Mouse (Mus musculus) midbrain, embryonic 11.5 days (tissue): ENCODE measurements around the gene Zhx3. TPM values are rescaled to one million over a fixed set of nuclear protein-coding genes. Genes with fewer than 3 reads are reported as not detected.

Source experiments
- ATAC-seq: fragments of 200-750 bp; cut with Nextera tagmentation; 2 replicates; pipeline ENCODE4 v1.8.0; 2017; ENCODE audit warnings: moderate TSS enrichment, moderate library complexity; ENCODE audit not compliant: low FRiP score
- DNase-seq: peaks from one replicate; pipeline ENCODE4 v3.0.0; 2015; ENCODE audit warnings: low spot score; ENCODE audit errors: missing footprints
- H3K27ac ChIP-seq: fragments of 300-500 bp; sonication (generic); 2 replicates; pipeline ENCODE4 v1.5.1; 2014; ENCODE audit warnings: low read depth, low read length
- H3K27me3 ChIP-seq: fragments of 300-500 bp; sonication (generic); 2 replicates; pipeline ENCODE4 v1.6.1; 2014; ENCODE audit warnings: mild to moderate bottlenecking, low read length, moderate library complexity, mixed read lengths; ENCODE audit not compliant: control insufficient read depth, insufficient read depth
- H3K36me3 ChIP-seq: fragments of 300-500 bp; sonication (generic); 2 replicates; pipeline ENCODE4 v1.6.1; 2014; ENCODE audit warnings: mild to moderate bottlenecking, low read length, moderate library complexity, mixed read lengths; ENCODE audit not compliant: control insufficient read depth, insufficient read depth
- H3K4me1 ChIP-seq: fragments of 300-500 bp; sonication (generic); 2 replicates; pipeline ENCODE4 v1.6.1; 2014; ENCODE audit warnings: low read length; ENCODE audit not compliant: control insufficient read depth, insufficient read depth
- H3K4me2 ChIP-seq: fragments of 300-500 bp; sonication (generic); 2 replicates; pipeline ENCODE4 v1.6.1; 2014; ENCODE audit warnings: mild to moderate bottlenecking, moderate library complexity
- H3K4me3 ChIP-seq: fragments of 300-500 bp; sonication (generic); 2 replicates; pipeline ENCODE4 v1.5.1; 2014; ENCODE audit warnings: low read depth, low read length
- H3K9ac ChIP-seq: fragments of 300-500 bp; sonication (generic); 2 replicates; pipeline ENCODE4 v1.6.1; 2014; ENCODE audit warnings: low read length
- H3K9me3 ChIP-seq: fragments of 300-500 bp; sonication (generic); 2 replicates; pipeline ENCODE4 v1.6.1; 2016; ENCODE audit warnings: low read length; ENCODE audit not compliant: control insufficient read depth
- WGBS: fragments of 180-500 bp; shearing (Covaris S2); extraction: QIAGEN DNeasy Blood & Tissue Kit; methylation state at CpG from one replicate; pipeline ENCODE4 v1.1.7; 2014; 5-methylcytosine and 5-hydroxymethylcytosine counted together
- polyA plus RNA-seq: library from polyadenylated mRNA; unstranded; fragments of >200 nt; fragmentation: Nextera tagmentation; extraction: Ambion mirVana; gene quantifications from 2 replicates; pipeline ENCODE4 v1.2.1, GENCODE M21; 2014

Zhx3 gene
- polyA plus RNA-seq, 1 experiment from 2014 or later = 7.8 TPM

DNA sequence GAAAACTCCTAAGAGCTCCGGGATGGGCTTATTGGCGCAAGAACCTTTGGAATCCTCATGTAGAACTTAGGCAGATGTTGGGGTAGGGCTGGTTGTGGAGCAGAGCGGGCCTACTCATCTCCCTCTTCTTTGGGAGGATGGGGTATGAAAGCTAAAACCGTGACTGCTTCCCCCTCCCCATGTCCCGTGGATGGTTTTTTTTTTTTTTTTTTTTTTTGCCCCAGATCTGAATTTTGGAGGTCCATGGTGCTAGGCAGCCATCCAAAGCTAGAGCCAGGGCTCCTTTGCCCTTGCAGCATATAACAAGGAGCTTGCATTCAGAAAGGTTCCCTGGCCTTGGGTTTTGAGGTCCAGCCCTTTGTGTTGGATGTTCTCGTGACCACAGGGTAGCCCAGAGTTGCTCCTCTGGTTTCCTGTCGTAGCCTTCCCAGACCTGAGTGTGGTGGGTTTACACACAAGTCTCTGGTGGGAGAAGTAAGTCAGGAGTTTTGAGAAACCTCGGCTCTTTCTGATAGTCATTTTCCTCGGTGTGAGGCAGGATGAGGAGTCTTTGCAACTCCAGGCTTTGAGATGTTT is 140.3 kb downstream of the Zhx3 start:
- H3K27me3 ChIP-seq = peaks cover 2% of the 10 kb centered on the region; the same call in 1 of the 2 replicates
- peak overlapping the region; percentile 99 for H3K9ac ChIP-seq
- H3K27ac ChIP-seq = no peak overlapping the region
- no peaks in the 10 kb centered on the region for H3K36me3 ChIP-seq
- 57% methylated on average over 8 of the region's 9 CpGs for WGBS
- peak overlapping the region; percentile 91 for H3K4me2 ChIP-seq
- no peaks in the 10 kb centered on the region for H3K9me3 ChIP-seq
- no peak for DNase-seq
- peak overlapping the region; percentile 89 for H3K4me3 ChIP-seq
- no peak for ATAC-seq
- peaks cover 22% of the 10 kb centered on the region for H3K4me1 ChIP-seq

GRCm38 (mm10) chr2:160731839-160732261 is 140.9 kb downstream of the Zhx3 start:
- Histone ChIP-seq H3K4me2 (peak overlapping the region; percentile 91), H3K9me3 (no peaks in the 10 kb centered on the region), H3K9ac (peak overlapping the region; percentile 99), H3K4me1 (peaks cover 22% of the 10 kb centered on the region), H3K4me3 (peak overlapping the region; percentile 89), H3K27me3 (peaks cover 2% of the 10 kb centered on the region; the same call in 1 of the 2 replicates), H3K27ac (peak overlapping the region; percentile 96; the same call in 1 of the 2 replicates), H3K36me3 (no peaks in the 10 kb centered on the region)
- under 1% methylated on average over 32 of the region's 32 CpGs for WGBS
- peak; percentile 94 for DNase-seq
- ATAC-seq = peak; percentile 30

DNA sequence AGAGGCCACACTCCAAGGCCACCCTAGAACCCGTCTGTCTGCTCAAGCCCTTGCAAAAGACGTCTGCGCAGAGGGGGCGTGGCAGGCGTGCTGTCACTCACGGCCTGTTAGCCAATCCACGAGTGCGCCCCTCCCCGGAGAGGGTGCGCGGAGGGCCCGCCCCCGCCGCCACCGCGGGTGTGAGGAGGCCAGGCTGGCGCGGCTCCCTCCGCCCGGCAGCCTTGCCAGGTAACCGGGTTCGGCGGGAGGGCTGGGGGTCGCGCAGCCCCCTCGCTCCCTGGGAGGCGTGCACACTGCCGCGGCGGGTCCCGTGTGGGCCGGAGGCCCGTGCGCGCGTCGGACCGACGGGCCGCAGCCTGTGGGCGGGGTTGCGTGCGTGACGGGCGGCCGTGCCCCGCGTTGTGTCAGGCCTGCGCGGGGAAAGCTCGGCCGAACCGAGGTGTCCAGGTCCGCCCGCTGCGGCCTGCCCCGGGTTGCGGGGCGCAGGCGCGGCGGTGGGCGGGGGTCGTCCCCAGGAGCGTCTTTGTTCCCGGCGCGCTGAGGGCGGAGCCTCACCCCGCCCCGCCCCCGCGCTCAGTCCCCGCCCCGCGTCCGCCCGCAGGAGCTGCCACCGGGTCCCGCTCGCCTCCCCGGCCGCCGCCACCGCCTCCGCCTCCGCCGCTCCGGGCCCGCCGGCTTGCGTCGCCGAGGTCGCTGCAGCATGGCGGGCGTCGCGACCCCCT is 141.5 kb downstream of the Zhx3 start, which contains the start of gene Plcg1:
Plcg1 (plus strand) TSS at position 184 of the 722 bp plus-strand sequence.
- Histone ChIP-seq H3K9me3 (no peaks in the 10 kb centered on the region), H3K9ac (peak within 1 kb of the TSS; percentile 99), H3K27ac (peak within 1 kb of the TSS; percentile 96), H3K4me2 (peak within 1 kb of the TSS; percentile 91), H3K36me3 (no peaks in the 10 kb centered on the region), H3K4me3 (peak within 1 kb of the TSS; percentile 89), H3K27me3 (peaks cover 2% of the 10 kb centered on the region; the same call in 1 of the 2 replicates), H3K4me1 (peaks cover 22% of the 10 kb centered on the region)
- ATAC-seq = peak; percentile 95
- DNase-seq = peak; percentile 99
- WGBS = under 1% methylated on average over 86 of the region's 99 CpGs

DNA sequence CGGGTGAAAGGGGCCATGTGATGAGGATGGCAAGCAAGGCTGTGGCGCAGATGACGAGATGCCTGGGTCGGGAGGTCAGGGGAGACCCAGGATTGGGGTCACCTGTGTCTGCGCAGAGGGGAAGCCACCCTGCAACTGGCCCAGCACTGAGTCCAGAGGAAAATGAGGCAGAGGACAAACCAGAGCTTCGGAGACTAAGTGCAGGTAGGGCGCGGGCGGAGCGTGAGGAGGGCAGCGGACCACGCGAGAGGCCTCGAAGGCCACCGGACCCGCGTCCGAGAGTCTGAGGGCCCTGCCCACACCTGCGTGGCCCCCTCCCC is 142.0 kb downstream of the Zhx3 start:
- WGBS = 8% methylated on average over 19 of the region's 19 CpGs
- no peaks in the 10 kb centered on the region for H3K9me3 ChIP-seq
- H3K4me2 ChIP-seq = peak overlapping the region; percentile 91
- peaks cover 22% of the 10 kb centered on the region for H3K4me1 ChIP-seq
- peaks cover 2% of the 10 kb centered on the region; the same call in 1 of the 2 replicates for H3K27me3 ChIP-seq
- H3K4me3 ChIP-seq = peak overlapping the region; percentile 89
- peak overlapping the region; percentile 99 for H3K9ac ChIP-seq
- no peaks in the 10 kb centered on the region for H3K36me3 ChIP-seq
- no peak for ATAC-seq
- H3K27ac ChIP-seq = peak overlapping the region; percentile 96; the same call in 1 of the 2 replicates
- DNase-seq = no peak

GRCm38 (mm10) chr2:160729851-160730796 is 142.7 kb downstream of the Zhx3 start:
- Histone ChIP-seq H3K4me1 (peaks cover 22% of the 10 kb centered on the region), H3K27me3 (peaks cover 2% of the 10 kb centered on the region; the same call in 1 of the 2 replicates), H3K4me2 (peak overlapping the region; percentile 91), H3K27ac (no peak overlapping the region), H3K9me3 (no peaks in the 10 kb centered on the region), H3K9ac (peak overlapping the region; percentile 99), H3K36me3 (no peaks in the 10 kb centered on the region), H3K4me3 (peak overlapping the region; percentile 89)
- 38% methylated on average over 17 of the region's 17 CpGs for WGBS
- DNase-seq = peak; percentile 91
- no peak for ATAC-seq

GRCm38 (mm10) chr2:160729436-160729835 is 143.4 kb downstream of the Zhx3 start:
- H3K4me2 ChIP-seq = no peak overlapping the region
- DNase-seq (no peak), ATAC-seq (no peak)
- H3K9ac ChIP-seq = no peak overlapping the region
- H3K27me3 ChIP-seq = peaks cover 2% of the 10 kb centered on the region; the same call in 1 of the 2 replicates
- WGBS = 92% methylated on average over 2 of the region's 2 CpGs
- H3K9me3 ChIP-seq = no peaks in the 10 kb centered on the region
- H3K4me1 ChIP-seq = peaks cover 22% of the 10 kb centered on the region
- no peaks in the 10 kb centered on the region for H3K36me3 ChIP-seq
- H3K4me3 ChIP-seq = no peak overlapping the region
- H3K27ac ChIP-seq = no peak overlapping the region

DNA sequence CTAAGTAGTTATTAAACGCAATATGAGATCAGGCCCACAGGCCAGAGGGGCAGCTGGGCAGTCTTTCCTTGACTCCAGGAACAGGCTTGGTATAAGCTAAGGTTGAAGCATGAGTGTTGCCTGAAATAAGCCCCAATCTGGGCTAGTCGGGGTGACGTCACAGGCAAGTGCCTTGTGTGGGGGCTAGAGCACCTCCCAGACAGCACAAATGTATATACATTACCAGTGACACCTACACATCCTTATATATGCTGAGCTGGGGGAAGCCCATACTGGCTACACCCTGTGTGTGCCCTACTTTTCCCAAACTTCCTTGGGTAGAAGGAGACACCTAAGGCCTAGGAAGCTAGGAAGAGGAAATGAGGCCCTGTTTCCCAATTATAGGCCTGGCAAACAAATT is 143.8 kb downstream of the Zhx3 start:
- WGBS = 87% methylated on average over 3 of the region's 3 CpGs
- Histone ChIP-seq H3K27me3 (peaks cover 2% of the 10 kb centered on the region; the same call in 1 of the 2 replicates), H3K9ac (no peak overlapping the region), H3K4me3 (no peak overlapping the region), H3K36me3 (no peaks in the 10 kb centered on the region), H3K9me3 (no peaks in the 10 kb centered on the region), H3K4me1 (peaks cover 20% of the 10 kb centered on the region), H3K4me2 (no peak overlapping the region), H3K27ac (no peak overlapping the region)
- ATAC-seq (no peak), DNase-seq (no peak)

DNA sequence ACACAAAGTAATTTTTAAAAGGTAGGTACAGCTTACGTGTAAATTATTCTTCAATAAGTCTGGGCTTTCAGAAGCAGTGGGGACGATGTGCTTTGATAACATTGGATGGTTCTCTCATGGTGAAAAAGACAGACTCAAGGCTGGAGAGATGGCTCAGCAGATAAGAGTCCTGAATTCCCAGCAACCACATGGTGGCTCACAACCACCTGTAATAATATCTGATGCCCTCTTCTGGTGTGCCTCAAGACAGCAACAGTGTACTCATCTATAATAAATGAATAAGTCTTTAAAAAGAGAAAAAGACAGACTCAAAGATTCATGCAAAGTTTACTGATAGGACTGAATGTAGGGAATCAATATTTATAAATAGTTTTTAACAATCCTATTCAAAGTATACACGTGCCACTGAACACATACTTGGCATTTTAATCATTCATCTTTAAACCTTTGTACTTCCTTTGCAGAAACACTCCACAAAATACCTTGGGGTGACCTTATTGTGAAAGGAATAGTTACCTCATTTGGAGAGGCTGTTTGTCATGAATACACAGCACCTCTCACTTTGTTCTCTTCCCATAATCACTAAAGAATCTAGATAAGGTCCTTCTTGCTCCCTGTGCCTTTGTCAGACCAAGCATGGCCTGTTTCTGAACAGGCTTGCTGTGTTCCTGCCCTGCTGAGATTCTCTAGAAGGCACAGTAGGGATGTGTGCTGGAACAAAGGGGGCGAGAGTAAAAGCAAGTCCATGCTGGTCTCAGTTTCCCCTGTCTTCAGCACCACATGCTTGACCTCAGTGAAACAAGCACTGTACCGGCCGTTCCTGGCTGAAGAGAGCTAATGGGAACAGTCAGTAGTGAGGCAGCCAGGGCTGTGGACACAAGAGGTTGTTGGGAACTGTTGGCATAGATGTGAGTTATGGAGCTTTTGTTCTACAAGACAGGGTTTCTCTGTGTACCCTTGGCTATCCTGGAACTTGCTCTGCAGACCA is 146.6 kb downstream of the Zhx3 start:
- DNase-seq = no peak
- H3K27me3 ChIP-seq = peaks cover 2% of the 10 kb centered on the region; the same call in 1 of the 2 replicates
- peaks cover 6% of the 10 kb centered on the region; the same call in 1 of the 2 replicates for H3K36me3 ChIP-seq
- peaks cover 2% of the 10 kb centered on the region; the same call in 1 of the 2 replicates for H3K4me1 ChIP-seq
- H3K4me3 ChIP-seq = no peak overlapping the region
- H3K9ac ChIP-seq = no peak overlapping the region
- H3K4me2 ChIP-seq = no peak overlapping the region
- no peaks in the 10 kb centered on the region for H3K9me3 ChIP-seq
- H3K27ac ChIP-seq = no peak overlapping the region
- ATAC-seq = no peak
- 83% methylated on average over 6 of the region's 6 CpGs for WGBS
